Mouse (Mus musculus) heart, embryonic 10.5 days (tissue): ENCODE results near the gene Scd1. TPM values are rescaled to one million over a fixed set of nuclear protein-coding genes. Genes with fewer than 3 reads are reported as not detected.

Experiments used
- DNase-seq: peaks from one replicate; pipeline ENCODE4 v3.0.0-alpha.2; 2017; ENCODE audit warnings: low spot score
- H3K27ac ChIP-seq: fragments of 300-500 bp; sonication (generic); 2 replicates; pipeline ENCODE4 v1.5.1; 2016; ENCODE audit warnings: mild to moderate bottlenecking
- H3K27me3 ChIP-seq: fragments of 300-500 bp; sonication (generic); 2 replicates; pipeline ENCODE4 v1.6.1; 2016; ENCODE audit warnings: mild to moderate bottlenecking; ENCODE audit not compliant: poor library complexity, insufficient read depth, severe bottlenecking
- H3K36me3 ChIP-seq: fragments of 300-500 bp; sonication (generic); 2 replicates; pipeline ENCODE4 v1.6.1; 2016; ENCODE audit warnings: mild to moderate bottlenecking, moderate library complexity
- H3K4me1 ChIP-seq: fragments of 300-500 bp; sonication (generic); 2 replicates; pipeline ENCODE4 v1.6.1; 2016; ENCODE audit warnings: mild to moderate bottlenecking
- H3K4me3 ChIP-seq: fragments of 300-500 bp; sonication (generic); 2 replicates; pipeline ENCODE4 v1.5.1; 2016; ENCODE audit warnings: mild to moderate bottlenecking, moderate library complexity
- H3K9me3 ChIP-seq: fragments of 300-500 bp; sonication (generic); 2 replicates; pipeline ENCODE4 v1.6.1; 2016; ENCODE audit warnings: mild to moderate bottlenecking, moderate library complexity
- WGBS: fragments of 180-500 bp; shearing (Covaris S2); methylation state at CpG from one replicate; pipeline ENCODE4 v1.1.7; 2016; 5-methylcytosine and 5-hydroxymethylcytosine counted together
- polyA plus RNA-seq: library from polyadenylated mRNA; unstranded; fragments of >200 nt; fragmentation: Nextera tagmentation; extraction: Ambion mirVana; gene quantifications from 2 replicates; pipeline ENCODE4 v1.2.1, GENCODE M21; 2016

The Scd1 gene
- 2.5 and 5.5 TPM in 2 replicates for polyA plus RNA-seq

DNA sequence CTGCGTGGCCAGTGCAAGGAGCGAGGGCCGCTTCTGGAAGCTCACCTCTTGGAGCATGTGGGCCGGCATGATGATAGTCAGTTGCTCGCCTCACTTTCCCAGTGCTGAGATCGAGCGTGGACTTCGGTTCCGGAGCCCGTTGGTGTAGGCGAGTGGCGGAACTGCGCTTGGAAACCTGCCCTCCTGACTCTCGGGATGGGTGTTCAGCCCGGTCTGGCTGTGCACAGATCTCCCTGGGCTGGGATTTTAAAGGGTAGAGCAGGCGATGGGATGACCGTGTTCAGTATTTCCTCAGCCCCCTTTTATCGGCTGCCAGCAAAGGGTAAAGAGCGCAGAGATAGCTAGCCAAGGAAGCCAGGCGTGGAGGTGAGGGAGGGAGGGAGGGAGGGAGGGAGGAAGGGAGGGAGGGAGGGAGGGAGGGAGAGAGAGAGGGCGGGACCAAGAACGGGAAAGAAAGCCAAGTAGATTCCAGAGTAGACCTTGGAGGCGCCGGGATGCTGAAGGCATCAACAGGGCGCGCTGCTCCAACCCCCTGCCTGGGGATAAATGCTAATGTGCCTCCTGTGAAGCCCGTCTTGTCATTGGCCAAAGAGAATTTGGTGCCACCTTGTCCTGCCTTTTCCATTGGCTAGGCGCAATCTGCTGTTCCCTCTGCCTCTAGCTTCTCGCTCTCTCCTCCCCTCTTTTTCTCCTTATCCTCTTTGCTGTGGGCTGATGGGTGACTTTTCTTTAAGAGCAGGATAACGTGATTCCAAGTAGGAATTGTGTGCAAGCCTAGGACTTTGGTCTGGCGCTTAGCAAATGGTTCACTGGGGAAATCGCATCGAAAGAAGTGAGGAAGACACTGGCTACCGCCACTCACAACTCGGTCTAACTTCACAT is at the start of gene Scd1:
Gene Scd1, minus strand, starts transcription at position 539 of the 882 bp plus-strand sequence.
- Histone ChIP-seq H3K4me1 (peaks cover 24% of the 10 kb centered on the region), H3K27ac (peak within 1 kb of the TSS; percentile 76), H3K36me3 (no peaks in the 10 kb centered on the region), H3K4me3 (peak within 1 kb of the TSS; percentile 70), H3K27me3 (peaks cover 41% of the 10 kb centered on the region), H3K9me3 (no peaks in the 10 kb centered on the region)
- WGBS: under 1% methylated on average over 34 of the region's 35 CpGs
- DNase-seq: no peak

DNA sequence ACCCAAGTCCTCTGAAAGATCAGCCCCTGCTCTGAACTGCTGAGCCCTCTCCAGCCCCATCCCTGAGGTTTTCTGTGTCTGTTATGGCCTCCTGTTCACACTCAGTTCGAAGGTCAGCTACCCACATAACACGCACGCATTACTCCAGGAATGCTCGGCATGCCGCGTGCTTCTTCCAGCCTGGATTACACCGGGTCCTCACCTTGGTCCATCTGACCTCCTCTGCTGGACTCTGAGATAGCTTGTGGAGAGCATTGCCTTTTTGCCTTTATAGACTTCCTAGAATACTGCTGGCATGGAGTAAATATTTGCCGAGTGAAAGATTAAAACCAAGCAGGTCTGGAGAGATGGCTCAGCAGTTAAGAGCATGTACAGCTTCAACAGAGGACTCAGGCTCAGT is 47.7 kb upstream of the Scd1 start:
- Histone ChIP-seq H3K27ac (no peak overlapping the region; the same call in 1 of the 2 replicates), H3K4me1 (no peaks in the 10 kb centered on the region; the same call in 1 of the 2 replicates), H3K4me3 (no peak overlapping the region), H3K9me3 (no peaks in the 10 kb centered on the region), H3K27me3 (no peaks in the 10 kb centered on the region), H3K36me3 (no peaks in the 10 kb centered on the region)
- no peak for DNase-seq
- WGBS: 77% methylated on average over 8 of the region's 8 CpGs

DNA sequence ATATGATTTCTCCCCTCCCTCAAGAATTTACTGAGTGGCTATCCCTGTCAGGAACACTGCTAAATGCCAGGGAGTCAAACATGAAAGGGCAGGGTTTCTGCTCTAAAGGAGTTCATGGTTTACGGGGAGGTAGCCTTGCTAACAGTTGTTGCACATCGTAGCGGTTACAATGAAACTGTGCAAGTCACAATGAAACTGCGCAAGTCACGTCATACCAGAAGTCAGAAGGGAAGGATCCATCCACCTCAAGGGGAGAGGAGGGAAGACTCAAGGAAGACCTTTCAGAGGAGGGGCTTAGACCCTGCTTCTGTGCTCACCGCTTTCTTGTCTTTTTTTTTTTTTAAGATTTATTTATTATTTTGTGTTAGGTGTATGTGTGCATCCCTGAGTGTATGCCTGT is 47.2 kb upstream of the Scd1 start:
- no peaks in the 10 kb centered on the region for H3K9me3 ChIP-seq
- DNase-seq: no peak
- H3K27ac ChIP-seq: no peak overlapping the region
- WGBS: 90% methylated on average over 6 of the region's 6 CpGs
- no peak overlapping the region for H3K4me3 ChIP-seq
- no peaks in the 10 kb centered on the region; the same call in 1 of the 2 replicates for H3K4me1 ChIP-seq
- H3K36me3 ChIP-seq: no peaks in the 10 kb centered on the region
- H3K27me3 ChIP-seq: no peaks in the 10 kb centered on the region

DNA sequence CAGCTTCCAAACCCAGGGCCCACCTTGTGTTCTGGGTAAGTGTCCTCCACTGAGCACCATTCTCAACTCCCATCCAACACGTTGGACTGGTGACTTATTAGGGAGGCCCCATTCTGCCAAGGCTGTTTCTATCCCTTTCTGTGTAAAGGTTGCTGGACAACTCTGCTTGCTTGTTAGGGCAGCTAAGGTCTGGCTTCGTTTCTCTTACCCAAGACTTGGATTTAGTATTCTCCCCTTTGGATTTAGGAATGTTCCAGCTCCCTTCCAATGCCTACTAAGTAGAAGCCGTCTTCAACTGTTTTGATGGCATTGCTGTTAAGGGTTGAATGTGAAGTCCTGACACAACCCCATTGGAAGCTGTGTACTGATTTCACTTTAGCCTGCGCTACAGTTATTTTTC is 40.2 kb upstream of the Scd1 start:
- no peaks in the 10 kb centered on the region for H3K4me1 ChIP-seq
- 81% methylated on average over 4 of the region's 4 CpGs for WGBS
- DNase-seq: no peak

DNA sequence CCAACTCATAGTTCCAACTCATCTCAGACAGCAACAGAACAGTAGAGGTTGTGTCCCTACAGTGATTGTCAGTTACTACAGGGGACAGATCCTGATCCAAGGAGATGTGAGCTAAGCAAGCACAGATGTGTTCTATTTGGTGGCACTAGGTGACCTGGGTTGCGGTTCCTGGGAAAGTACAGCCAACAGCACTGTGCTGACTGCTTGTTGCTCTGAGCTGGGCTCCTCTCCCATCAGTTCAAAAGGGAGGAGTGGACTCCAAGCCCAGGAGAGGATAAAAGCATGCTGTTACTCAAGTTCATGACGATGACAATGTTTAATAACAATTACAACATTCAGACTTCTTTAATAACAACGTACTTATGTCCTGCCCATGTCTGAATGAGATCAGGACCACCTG is 38.1 kb upstream of the Scd1 start:
- 83% methylated on average over 3 of the region's 3 CpGs for WGBS
- H3K27ac ChIP-seq: no peak overlapping the region
- no peak for DNase-seq
- no peaks in the 10 kb centered on the region for H3K36me3 ChIP-seq
- H3K4me3 ChIP-seq: no peak overlapping the region
- H3K27me3 ChIP-seq: no peaks in the 10 kb centered on the region
- H3K4me1 ChIP-seq: no peaks in the 10 kb centered on the region
- H3K9me3 ChIP-seq: no peaks in the 10 kb centered on the region

More for the DNA sequence above, 40.2 kb upstream of the Scd1 start:
- H3K4me3 ChIP-seq: no peak overlapping the region
- H3K36me3 ChIP-seq: no peaks in the 10 kb centered on the region
- no peak overlapping the region for H3K27ac ChIP-seq
- H3K9me3 ChIP-seq: no peaks in the 10 kb centered on the region
- H3K27me3 ChIP-seq: no peaks in the 10 kb centered on the region

DNA sequence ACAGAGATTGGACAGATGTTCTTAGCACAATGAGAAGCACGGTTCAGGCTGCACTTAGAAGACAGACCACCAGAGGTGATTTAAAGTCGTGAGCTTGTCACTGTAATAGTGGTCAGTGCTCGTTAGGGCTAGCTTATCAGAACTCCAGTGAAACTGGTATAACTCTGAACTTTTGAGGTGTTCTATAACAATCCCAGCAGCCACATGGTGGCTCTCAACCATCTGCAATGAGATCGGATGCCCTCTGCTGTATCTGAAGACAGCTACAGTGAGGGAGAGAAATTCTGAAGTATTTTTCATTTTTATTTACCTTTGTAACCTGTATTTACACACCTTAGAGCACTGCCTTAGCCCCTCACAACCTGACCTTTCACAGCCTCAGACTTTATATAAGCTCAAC is 31.6 kb upstream of the Scd1 start:
- Histone ChIP-seq H3K4me3 (no peak overlapping the region), H3K36me3 (no peaks in the 10 kb centered on the region), H3K4me1 (no peaks in the 10 kb centered on the region), H3K27me3 (no peaks in the 10 kb centered on the region), H3K9me3 (no peaks in the 10 kb centered on the region), H3K27ac (no peak overlapping the region)
- WGBS: 42% methylated on average over 4 of the region's 4 CpGs
- no peak for DNase-seq

DNA sequence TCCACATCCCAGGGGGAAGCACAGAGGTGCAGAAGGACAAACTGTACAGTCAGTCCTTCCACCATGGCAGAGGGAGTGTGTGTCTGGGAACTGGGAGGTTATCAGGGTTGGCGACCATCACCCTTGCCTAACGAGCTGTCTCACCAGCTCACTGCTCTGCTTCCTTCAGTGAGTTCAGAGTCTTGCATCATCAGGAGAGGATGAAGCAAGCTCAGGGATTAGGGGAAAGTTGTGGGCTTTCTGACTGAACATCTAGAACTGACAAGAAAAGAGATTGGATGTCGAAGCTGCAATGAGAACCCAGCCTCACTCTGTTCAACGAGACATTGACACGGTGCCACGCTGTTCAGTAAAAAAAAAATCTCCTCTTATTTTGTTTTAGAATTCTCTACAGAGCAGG is 30.3 kb upstream of the Scd1 start:
- WGBS: 64% methylated on average over 6 of the region's 6 CpGs
- no peak overlapping the region for H3K27ac ChIP-seq

DNA sequence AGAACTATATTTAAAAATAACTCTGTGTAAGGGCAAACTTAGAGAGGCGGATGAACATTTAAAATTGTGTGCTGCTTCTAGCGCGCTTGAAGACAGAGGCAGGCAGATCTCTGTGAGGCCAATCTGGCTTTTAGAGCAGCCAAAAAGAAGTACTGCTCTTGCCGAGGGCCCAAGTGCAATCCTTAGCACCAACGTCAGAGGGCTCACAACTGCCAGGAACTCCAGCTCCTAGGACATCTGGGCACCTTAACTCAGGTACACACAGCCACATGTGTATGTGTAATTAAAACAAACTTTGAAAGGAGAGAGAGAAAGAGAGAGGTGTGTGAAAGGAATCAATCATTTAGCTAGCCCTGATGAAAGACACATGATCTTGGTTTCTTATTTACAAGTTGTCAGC is 24.4 kb upstream of the Scd1 start:
- Histone ChIP-seq H3K27ac (no peak overlapping the region), H3K4me3 (no peak overlapping the region), H3K36me3 (no peaks in the 10 kb centered on the region), H3K9me3 (no peaks in the 10 kb centered on the region), H3K27me3 (no peaks in the 10 kb centered on the region), H3K4me1 (no peaks in the 10 kb centered on the region)
- WGBS: 77% methylated on average over 5 of the region's 5 CpGs
- DNase-seq: no peak

More for the DNA sequence above, 30.3 kb upstream of the Scd1 start:
- no peaks in the 10 kb centered on the region for H3K27me3 ChIP-seq
- H3K4me3 ChIP-seq: no peak overlapping the region
- H3K4me1 ChIP-seq: no peaks in the 10 kb centered on the region
- DNase-seq: no peak
- H3K36me3 ChIP-seq: no peaks in the 10 kb centered on the region
- no peaks in the 10 kb centered on the region for H3K9me3 ChIP-seq

DNA sequence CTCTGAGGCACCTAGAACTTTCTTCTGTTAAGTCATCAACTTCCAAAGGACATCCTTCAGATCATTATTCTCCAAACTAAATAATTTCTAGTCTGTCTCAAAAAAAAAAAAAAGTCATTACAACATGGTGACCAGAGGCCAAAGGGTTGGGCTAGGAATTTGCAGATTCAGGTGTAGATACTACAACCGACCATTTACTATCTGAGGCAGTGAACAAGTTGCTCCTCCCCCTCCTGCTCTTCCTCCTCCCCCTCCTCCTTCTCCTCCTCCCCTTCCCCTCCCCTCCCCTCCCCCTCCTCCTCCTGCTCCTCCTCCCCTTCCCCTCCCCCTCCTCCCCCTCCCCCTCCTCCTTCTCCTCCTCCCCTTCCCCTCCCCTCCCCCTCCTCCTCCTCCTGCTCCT is 20.0 kb upstream of the Scd1 start:
- H3K27ac ChIP-seq: no peak overlapping the region
- H3K4me1 ChIP-seq: no peaks in the 10 kb centered on the region
- no peak overlapping the region for H3K4me3 ChIP-seq
- WGBS: 73% methylated on average over 1 of the region's 1 CpGs
- no peaks in the 10 kb centered on the region for H3K36me3 ChIP-seq
- no peak for DNase-seq
- no peaks in the 10 kb centered on the region for H3K9me3 ChIP-seq
- H3K27me3 ChIP-seq: no peaks in the 10 kb centered on the region

DNA sequence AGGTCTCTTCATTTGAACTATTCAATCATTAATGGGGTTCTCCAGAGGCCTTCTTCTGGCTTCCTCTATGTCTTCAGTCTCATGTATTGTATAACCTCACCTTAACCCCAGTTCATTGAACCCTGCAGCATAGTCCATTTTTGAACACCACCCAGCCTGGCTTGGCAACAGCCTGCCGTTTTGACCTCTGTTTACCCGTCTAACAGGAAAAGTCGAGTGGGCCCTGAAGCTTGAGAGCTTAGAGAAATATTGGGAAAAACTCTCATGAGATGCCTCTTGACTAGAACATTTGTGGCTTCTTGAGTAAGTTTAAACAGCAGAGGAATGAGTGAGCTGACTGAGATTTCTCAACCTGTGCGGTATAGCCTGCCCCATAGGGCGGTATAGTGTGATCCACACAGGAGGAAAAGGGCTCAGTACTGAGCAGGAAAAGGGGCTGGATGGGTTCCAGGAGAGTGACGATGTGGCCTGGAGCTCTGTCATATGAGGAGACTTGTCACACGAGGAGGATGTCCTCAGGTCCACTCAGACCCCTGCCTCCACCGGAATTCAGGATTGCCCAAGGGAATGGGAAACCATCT is 14.5 kb upstream of the Scd1 start:
- Histone ChIP-seq H3K27ac (no peak overlapping the region), H3K4me3 (no peak overlapping the region), H3K4me1 (no peaks in the 10 kb centered on the region), H3K9me3 (no peaks in the 10 kb centered on the region), H3K36me3 (no peaks in the 10 kb centered on the region), H3K27me3 (peaks cover 19% of the 10 kb centered on the region)
- DNase-seq: no peak
- WGBS: 72% methylated on average over 8 of the region's 8 CpGs

DNA sequence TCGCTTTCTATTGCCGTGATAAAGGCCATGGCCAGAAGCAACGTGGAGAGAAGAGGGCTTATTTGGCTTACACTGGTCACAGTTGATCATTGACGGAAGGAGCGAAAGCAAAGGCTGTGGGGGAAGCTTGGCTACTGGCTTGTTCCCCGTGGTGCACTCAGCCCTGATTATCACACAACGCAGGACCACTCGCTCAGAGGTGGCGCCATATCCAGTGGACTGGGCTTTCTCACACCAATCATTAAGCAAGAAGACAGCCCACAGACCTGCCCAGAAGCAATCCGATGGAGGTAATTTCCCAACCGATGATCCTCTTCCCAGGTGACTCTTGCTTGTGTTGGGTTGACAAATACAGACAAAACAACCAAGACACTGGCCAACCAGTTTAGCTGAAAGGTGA is 11.9 kb upstream of the Scd1 start:
- DNase-seq: no peak
- no peaks in the 10 kb centered on the region for H3K4me1 ChIP-seq
- WGBS: 48% methylated on average over 11 of the region's 11 CpGs
- peaks cover 34% of the 10 kb centered on the region for H3K27me3 ChIP-seq
- H3K36me3 ChIP-seq: no peaks in the 10 kb centered on the region
- no peak overlapping the region for H3K27ac ChIP-seq
- no peak overlapping the region for H3K4me3 ChIP-seq
- no peaks in the 10 kb centered on the region for H3K9me3 ChIP-seq

DNA sequence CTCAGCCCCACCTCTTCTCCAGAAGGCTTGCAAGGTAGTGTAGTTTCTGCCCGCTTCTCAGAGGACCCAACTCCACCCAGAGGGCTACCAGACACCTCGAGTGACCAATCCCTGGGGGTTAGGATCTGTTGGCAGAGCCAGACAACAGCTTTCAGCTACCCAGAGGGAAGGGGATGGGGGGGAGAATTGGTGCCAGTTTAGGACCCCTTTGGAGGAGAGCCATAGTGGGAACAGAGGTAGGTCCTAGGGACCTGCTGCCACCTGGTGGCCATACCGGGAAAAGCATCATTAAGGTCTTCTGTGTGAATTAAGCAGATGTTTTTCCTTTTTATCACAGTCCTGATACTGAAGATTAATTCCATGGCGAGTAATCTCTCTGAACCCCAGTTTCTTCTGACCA is 11.3 kb upstream of the Scd1 start:
- no peaks in the 10 kb centered on the region for H3K9me3 ChIP-seq
- no peak for DNase-seq
- H3K27me3 ChIP-seq: peaks cover 34% of the 10 kb centered on the region
- WGBS: 14% methylated on average over 4 of the region's 4 CpGs
- H3K36me3 ChIP-seq: no peaks in the 10 kb centered on the region
- no peak overlapping the region for H3K27ac ChIP-seq
- no peak overlapping the region for H3K4me3 ChIP-seq
- H3K4me1 ChIP-seq: no peaks in the 10 kb centered on the region

DNA sequence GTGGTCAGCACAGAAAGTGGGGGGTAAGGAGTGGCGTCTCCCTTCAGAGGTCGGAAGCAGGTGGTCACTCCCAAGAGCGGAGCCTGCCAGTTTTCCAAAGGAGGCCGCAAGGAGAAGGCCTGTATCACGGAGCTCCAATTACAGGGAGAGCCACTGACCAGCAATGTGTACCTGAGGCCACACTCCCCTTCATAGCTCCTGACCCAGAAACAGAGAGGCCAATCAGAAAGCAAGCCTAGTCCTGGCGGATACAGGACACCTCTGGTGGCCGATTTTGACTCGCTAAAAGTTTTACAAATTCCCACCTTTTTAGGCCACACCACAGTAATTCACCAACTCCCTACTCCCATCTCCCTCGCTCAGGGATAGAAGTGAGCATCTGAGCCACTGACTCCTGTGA is 10.9 kb upstream of the Scd1 start:
- DNase-seq: no peak
- Histone ChIP-seq H3K27ac (no peak overlapping the region), H3K4me1 (no peaks in the 10 kb centered on the region), H3K36me3 (no peaks in the 10 kb centered on the region), H3K4me3 (no peak overlapping the region), H3K27me3 (peaks cover 34% of the 10 kb centered on the region), H3K9me3 (no peaks in the 10 kb centered on the region)
- WGBS: 67% methylated on average over 9 of the region's 9 CpGs
